Mouse (Mus musculus) spleen, postnatal 14 days (tissue): ENCODE measurements at regions not wholly inside any gene's neighbourhood (a gene's known extent, or its start where the extent isn't known, plus 50 kb on each side); places are given as distances from the start of the nearest gene placed in this dataset.

Experiments used
- DNase-seq, 2 experiments: peaks; one replicate each; pipeline ENCODE4 v3.0.0; 2021 to 2022; ENCODE audit warnings: low spot score in 2 of 2

GRCm38 (mm10) chr14:58687814-58688213 lies 454.9 kb downstream of the 1700129C05Rik start:
- no peak for DNase-seq

- no peak for DNase-seq
These were observed 463.9 kb downstream of the 1700129C05Rik start for GRCm38 (mm10) chr14:58678781-58679180.

GRCm38 (mm10) chr14:58678126-58678656 lies 464.5 kb downstream of the 1700129C05Rik start:
- DNase-seq: no peak

- no peak for DNase-seq
These were observed 467.5 kb downstream of the 1700129C05Rik start for GRCm38 (mm10) chr14:58675146-58675545.

GRCm38 (mm10) chr14:58663946-58664345 lies 478.7 kb downstream of the 1700129C05Rik start:
- DNase-seq: no peak

- no peak for DNase-seq
These were observed 480.1 kb downstream of the 1700129C05Rik start for GRCm38 (mm10) chr14:58662601-58663000.

GRCm38 (mm10) chr14:58661416-58661815 lies 481.3 kb downstream of the 1700129C05Rik start:
- DNase-seq: no peak

- no peak for DNase-seq
These were observed 485.4 kb downstream of the 1700129C05Rik start for GRCm38 (mm10) chr14:58657263-58657662.

GRCm38 (mm10) chr14:58656935-58657238 lies 485.8 kb downstream of the 1700129C05Rik start:
- no peak for DNase-seq

GRCm38 (mm10) chr14:58656212-58656934 lies 486.3 kb downstream of the 1700129C05Rik start:
- no peak for DNase-seq

GRCm38 (mm10) chr14:58653026-58653425 lies 489.7 kb downstream of the 1700129C05Rik start:
- DNase-seq: no peak

- no peak for DNase-seq
These were observed 490.7 kb downstream of the 1700129C05Rik start for GRCm38 (mm10) chr14:58652004-58652403.

GRCm38 (mm10) chr14:58651210-58651609 lies 491.5 kb downstream of the 1700129C05Rik start:
- no peak for DNase-seq

- no peak for DNase-seq
These were observed 504.4 kb downstream of the 1700129C05Rik start for GRCm38 (mm10) chr14:58638337-58638696.

GRCm38 (mm10) chr14:58637405-58638336 lies 505.0 kb downstream of the 1700129C05Rik start:
- no peak for DNase-seq

- no peak for DNase-seq
These were observed 511.5 kb downstream of the 1700129C05Rik start for GRCm38 (mm10) chr14:58631221-58631620.

- no peak for DNase-seq
These were observed 514.4 kb downstream of the 1700129C05Rik start for GRCm38 (mm10) chr14:58628266-58628665.

- DNase-seq: no peak
These were observed 516.0 kb downstream of the 1700129C05Rik start for GRCm38 (mm10) chr14:58626506-58627256.

- no peak for DNase-seq
These were observed 522.5 kb downstream of the 1700129C05Rik start for GRCm38 (mm10) chr14:58620186-58620585.

GRCm38 (mm10) chr14:58617656-58618055 lies 525.0 kb downstream of the 1700129C05Rik start:
- no peak for DNase-seq

GRCm38 (mm10) chr14:58608216-58608615 lies 534.5 kb downstream of the 1700129C05Rik start:
- DNase-seq: no peak

GRCm38 (mm10) chr14:58607734-58608133 lies 535.0 kb downstream of the 1700129C05Rik start:
- no peak for DNase-seq
